Mouse (Mus musculus) kidney, adult 8-10 months (tissue): ENCODE data around the gene Arv1.

Experiments
- DNase-seq, 2 experiments: peaks; one replicate each; pipeline ENCODE4 v3.0.0; 2022

The Arv1 gene

GRCm38 (mm10) chr8:124732828-124733227 is 10.9 kb downstream of the Arv1 start:
- no peak for DNase-seq

DNA sequence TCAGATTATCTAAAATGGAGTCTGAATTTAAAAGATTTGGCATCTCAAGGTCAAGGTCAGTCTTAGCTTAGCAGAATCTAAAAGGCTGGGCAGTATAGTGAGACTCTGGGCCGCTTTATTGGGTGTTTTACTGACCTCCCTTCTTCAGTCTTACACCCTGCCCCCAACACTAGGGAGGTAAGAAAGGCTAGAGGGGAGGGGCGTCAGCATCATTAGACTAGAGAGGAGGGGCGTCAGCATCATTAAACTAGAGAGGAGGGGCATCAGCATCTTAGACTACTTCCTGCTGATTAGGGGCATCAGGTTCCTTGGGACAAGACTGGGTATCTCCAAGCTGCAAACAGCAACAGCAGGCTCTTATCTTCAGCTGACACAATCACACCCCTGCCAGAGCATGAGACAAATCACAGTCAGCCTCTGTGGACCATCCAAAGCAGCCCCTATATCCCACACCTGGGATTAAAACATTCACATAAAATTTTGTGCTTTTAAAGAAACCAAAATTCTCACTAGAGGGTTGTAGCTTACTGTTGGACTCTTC is 13.5 kb downstream of the Arv1 start:
- DNase-seq: no peak

DNA sequence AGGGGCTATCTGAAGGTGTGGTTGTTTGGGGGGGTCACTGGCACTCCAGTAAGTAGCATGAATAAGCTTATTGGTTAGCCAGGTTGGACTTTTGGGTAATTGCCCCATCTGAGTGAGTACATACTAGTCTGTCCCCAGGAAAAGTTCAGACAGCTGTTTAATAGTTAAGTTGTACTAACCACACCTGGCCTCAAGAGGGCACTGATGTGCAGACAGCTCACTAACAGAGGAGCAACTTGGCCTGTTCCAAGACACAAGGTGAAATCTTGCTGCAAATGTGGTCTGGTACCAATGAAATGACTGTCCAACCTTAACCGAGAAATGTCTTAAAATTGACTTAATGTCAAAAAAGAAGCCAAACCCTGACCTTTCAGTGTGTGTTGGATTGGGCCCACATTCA is 17.3 kb downstream of the Arv1 start:
- peak in 1 of 2 experiments; percentile 41 for DNase-seq

GRCm38 (mm10) chr8:124746661-124747060 is 24.7 kb downstream of the Arv1 start:
- no peak for DNase-seq

DNA sequence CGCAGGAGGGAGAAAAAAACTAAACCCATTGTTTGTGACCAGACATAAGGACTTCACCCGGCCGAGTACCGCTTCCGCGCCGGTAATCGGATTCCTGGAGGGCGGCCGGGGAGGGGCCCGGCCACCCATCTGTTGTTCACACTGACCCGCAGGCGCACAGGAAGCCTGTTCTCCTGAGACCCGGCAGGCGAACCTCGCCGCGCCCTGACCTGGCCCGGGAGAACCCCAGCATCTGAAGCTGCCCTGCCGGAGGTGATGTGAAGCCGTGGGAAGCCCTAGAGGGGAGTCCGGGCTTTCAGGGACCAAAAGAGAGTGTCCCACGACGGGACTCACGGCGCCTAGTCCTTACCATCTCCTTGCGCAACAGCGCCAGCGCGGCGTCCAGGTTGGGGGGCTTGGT is 29.3 kb downstream of the Arv1 start:
- no peak for DNase-seq

DNA sequence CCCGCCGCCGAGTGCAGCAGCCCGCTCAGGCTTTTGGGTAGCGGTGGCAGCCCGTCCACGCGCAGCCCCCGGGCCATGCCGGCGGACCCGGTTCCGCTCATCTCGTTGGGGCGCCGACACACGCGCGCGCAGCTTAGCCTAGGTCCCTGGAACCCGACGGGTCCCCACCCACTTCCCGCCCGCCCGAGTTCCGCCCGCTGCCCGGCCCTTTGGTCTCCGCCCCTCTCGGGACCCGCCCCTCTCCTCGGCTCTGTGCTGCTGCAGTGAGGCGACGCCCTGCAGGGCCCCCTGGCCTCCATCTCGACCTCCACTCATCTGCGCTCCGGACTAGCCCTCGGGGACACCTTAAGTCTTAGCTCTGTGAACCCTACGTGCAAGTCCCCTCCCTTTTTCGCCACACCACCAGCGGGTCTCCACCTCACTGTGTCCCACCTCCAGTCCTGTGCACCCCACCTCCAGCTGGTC is 29.8 kb downstream of the Arv1 start, which contains the start of gene Fam89a:
Gene Fam89a (minus strand): TSS at position 124 of the 465 bp plus-strand sequence.
- DNase-seq: peak in 1 of 2 experiments; percentile 21

GRCm38 (mm10) chr8:124752325-124752862 is 30.5 kb downstream of the Arv1 start:
- no peak for DNase-seq

GRCm38 (mm10) chr8:124754101-124754791 is 32.3 kb downstream of the Arv1 start:
- DNase-seq: peak in 1 of 2 experiments; percentile 43

DNA sequence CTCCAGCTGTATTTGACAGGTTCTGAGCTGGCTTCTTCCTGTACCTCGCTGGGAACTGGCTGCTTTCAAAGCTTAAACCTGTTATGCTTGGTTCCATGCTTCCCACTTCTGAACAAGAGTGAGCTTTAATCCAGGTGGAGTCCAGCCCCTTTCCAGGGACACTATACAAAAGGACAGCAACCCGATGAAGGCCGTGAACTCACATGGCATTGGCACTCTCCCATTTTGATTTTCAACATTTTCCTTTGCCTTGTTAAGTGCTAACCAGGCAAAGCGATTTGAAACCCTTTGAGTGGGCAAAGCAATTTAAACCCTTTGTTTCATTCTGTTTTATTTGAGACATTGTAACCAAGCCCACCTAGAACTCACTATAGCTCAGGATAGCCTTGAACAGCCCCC is 32.9 kb downstream of the Arv1 start:
- no peak for DNase-seq

- no peak for DNase-seq
Measured at GRCm38 (mm10) chr8:124755481-124755880, 33.5 kb downstream of the Arv1 start.

DNA sequence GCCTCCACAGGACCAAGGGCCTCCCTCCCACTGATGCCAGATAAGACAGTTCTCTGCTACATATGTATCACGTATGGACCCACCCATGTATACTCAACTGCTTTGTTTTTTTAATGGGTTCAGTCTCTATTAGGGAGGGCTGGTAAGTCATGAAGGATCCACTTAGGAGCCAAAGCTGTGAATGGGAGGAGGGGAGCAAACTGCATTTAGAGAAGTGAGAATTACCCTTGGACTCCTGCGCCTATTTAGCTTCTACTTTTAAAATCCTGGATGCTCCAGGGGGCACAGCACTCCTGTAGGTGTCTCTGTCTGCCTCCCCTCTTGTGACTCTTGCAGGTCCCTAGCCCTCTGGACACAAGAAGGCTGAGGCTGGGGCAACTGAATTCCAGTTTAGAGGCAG is 34.2 kb downstream of the Arv1 start:
- no peak for DNase-seq

GRCm38 (mm10) chr8:124756601-124757000 is 34.7 kb downstream of the Arv1 start:
- DNase-seq: no peak

GRCm38 (mm10) chr8:124758544-124758943 is 36.6 kb downstream of the Arv1 start:
- DNase-seq: peak in 1 of 2 experiments; percentile 48

DNA sequence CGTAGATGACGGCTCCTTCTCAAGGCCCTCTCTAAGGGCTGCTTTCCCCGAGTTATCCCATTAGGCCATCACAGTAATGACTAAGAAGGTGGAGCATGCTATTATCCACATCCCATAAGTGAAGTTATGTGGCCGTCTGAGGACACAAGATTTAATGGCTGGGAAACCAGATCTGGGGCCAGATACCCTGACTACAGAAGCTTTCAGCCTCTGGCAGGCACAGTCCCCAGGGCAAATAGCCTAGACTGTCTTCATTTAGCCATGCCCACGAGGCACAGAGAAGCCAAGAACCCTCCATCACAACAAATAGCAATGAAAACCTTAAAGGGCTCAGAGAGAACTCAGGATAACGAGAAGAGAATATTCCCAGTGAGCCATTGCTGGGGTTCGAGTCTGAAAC is 41.1 kb downstream of the Arv1 start:
- DNase-seq: no peak

- no peak for DNase-seq
Measured at GRCm38 (mm10) chr8:124772389-124772788, 50.5 kb downstream of the Arv1 start.

DNA sequence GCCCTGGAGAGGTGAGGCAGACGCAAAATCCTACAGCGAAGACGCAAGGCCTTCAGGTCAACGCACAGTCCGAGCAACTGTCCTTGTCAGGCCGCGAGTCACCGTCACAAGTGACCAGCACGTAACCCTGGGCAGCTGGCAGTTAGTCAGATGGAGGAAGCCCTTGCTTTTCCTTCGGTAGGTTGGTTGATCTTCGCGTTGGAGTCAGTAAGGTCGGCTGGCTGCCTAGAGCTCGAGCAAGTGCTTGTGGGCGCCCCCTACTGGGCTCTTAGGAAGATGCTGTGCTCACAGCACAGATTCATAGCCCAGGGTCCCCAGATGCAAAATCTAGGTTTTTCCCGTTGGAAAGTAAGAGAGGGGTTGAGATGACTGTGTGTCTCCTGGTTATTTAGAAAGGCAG is 53.8 kb downstream of the Arv1 start:
- DNase-seq: peak; percentile 49 to 77

GRCm38 (mm10) chr8:124780236-124780635 is 58.3 kb downstream of the Arv1 start:
- DNase-seq: no peak

- DNase-seq: no peak
Measured at GRCm38 (mm10) chr8:124782431-124782830, 60.5 kb downstream of the Arv1 start.

DNA sequence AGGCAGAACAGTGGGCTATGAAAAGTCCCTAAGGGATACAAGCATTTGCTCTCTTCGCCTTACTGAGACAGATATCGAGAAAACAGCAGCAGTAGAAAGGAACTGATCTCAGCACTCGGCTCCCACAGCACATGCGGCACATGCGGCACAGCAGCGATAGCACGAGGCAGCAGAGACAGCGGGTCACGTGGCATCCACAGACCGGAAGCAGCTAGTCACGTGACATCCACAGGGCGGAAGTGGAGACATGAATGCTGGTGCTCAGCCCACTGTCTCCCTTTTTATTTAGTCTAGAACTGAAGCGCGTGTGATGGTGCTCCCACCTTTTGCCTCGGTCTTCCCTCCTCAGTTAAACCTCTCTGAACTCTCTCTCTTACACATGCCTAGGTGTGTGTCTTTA is 61.3 kb downstream of the Arv1 start:
- DNase-seq: no peak
